Mouse (Mus musculus) embryonic fibroblast, embryonic 13.5 days (primary cell): ENCODE results near the gene Igf2r. TPM values are rescaled to one million over a fixed set of nuclear protein-coding genes. Genes with fewer than 3 reads are reported as not detected.

ENCODE experiments used
- H3K27ac ChIP-seq: 2 replicates; pipeline ENCODE4 v1.5.1; 2012; ENCODE audit warnings: low read length, control low read depth, inconsistent platforms; ENCODE audit not compliant: insufficient read depth
- H3K4me1 ChIP-seq: 2 replicates; pipeline ENCODE4 v1.6.1; 2011; ENCODE audit warnings: low read length; ENCODE audit not compliant: control insufficient read depth, insufficient read depth
- H3K4me3 ChIP-seq: 2 replicates; pipeline ENCODE4 v1.5.1; 2011; ENCODE audit warnings: mild to moderate bottlenecking, control low read depth, low read length; ENCODE audit not compliant: insufficient read depth
- CTCF ChIP-seq: IDR thresholded peaks from 2 replicates; pipeline ENCODE4 v1.5.1; 2011; ENCODE audit warnings: mild to moderate bottlenecking, control low read depth, low read length, moderate library complexity, borderline replicate concordance; ENCODE audit not compliant: insufficient read depth
- POLR2A ChIP-seq: IDR thresholded peaks from 2 replicates; pipeline ENCODE4 v1.6.1; 2011; ENCODE audit warnings: low read depth, mild to moderate bottlenecking, control low read depth, low read length, moderate library complexity
- polyA plus RNA-seq: library from polyadenylated mRNA; stranded (reverse); fragments of >200 nt; gene quantifications from 2 replicates; pipeline ENCODE4 v1.2.4, GENCODE M21; 2011; ENCODE audit warnings: low read depth; ENCODE audit not compliant: missing spikeins, insufficient read length

Igf2r gene
- polyA plus RNA-seq, 1 experiment = 249 TPM

- H3K27ac ChIP-seq = no peak overlapping the region
- TF ChIP-seq POLR2A (no peak), CTCF (no peak)
- no peak overlapping the region for H3K4me3 ChIP-seq
- no peaks in the 10 kb centered on the region for H3K4me1 ChIP-seq
Observed at GRCm38 (mm10) chr17:12706590-12707049, 62.8 kb downstream of the Igf2r start.

- Histone ChIP-seq H3K4me3 (no peak overlapping the region), H3K4me1 (no peaks in the 10 kb centered on the region), H3K27ac (no peak overlapping the region)
- TF ChIP-seq CTCF (no peak), POLR2A (no peak)
Observed at GRCm38 (mm10) chr17:12702901-12703300, 66.6 kb downstream of the Igf2r start.

GRCm38 (mm10) chr17:12700373-12700772 is 69.1 kb downstream of the Igf2r start:
- H3K4me3 ChIP-seq = no peak overlapping the region
- TF ChIP-seq POLR2A (no peak), CTCF (no peak)
- no peak overlapping the region for H3K27ac ChIP-seq
- no peaks in the 10 kb centered on the region for H3K4me1 ChIP-seq

GRCm38 (mm10) chr17:12691899-12692298 is 77.6 kb downstream of the Igf2r start:
- Histone ChIP-seq H3K4me3 (no peak overlapping the region), H3K27ac (no peak overlapping the region), H3K4me1 (no peaks in the 10 kb centered on the region)
- TF ChIP-seq POLR2A (no peak), CTCF (no peak)

GRCm38 (mm10) chr17:12689537-12689936 is 79.9 kb downstream of the Igf2r start:
- TF ChIP-seq POLR2A = no peak
- no peak for TF ChIP-seq CTCF
- no peak overlapping the region for H3K4me3 ChIP-seq
- no peak overlapping the region for H3K27ac ChIP-seq
- H3K4me1 ChIP-seq = no peaks in the 10 kb centered on the region

- Histone ChIP-seq H3K4me3 (no peak overlapping the region), H3K4me1 (no peaks in the 10 kb centered on the region), H3K27ac (no peak overlapping the region)
- TF ChIP-seq POLR2A (no peak), CTCF (no peak)
Observed at GRCm38 (mm10) chr17:12688427-12689110, 80.9 kb downstream of the Igf2r start.

GRCm38 (mm10) chr17:12684928-12685624 is 84.4 kb downstream of the Igf2r start:
- TF ChIP-seq CTCF = no peak
- no peak for TF ChIP-seq POLR2A
- Histone ChIP-seq H3K27ac (no peak overlapping the region), H3K4me3 (no peak overlapping the region), H3K4me1 (no peaks in the 10 kb centered on the region)

GRCm38 (mm10) chr17:12684412-12684811 is 85.1 kb downstream of the Igf2r start:
- TF ChIP-seq CTCF (no peak), POLR2A (no peak)
- no peak overlapping the region for H3K27ac ChIP-seq
- no peak overlapping the region for H3K4me3 ChIP-seq
- no peaks in the 10 kb centered on the region for H3K4me1 ChIP-seq

GRCm38 (mm10) chr17:12683582-12683981 is 85.9 kb downstream of the Igf2r start:
- Histone ChIP-seq H3K4me3 (no peak overlapping the region), H3K4me1 (no peaks in the 10 kb centered on the region), H3K27ac (no peak overlapping the region)
- TF ChIP-seq CTCF (no peak), POLR2A (no peak)

- no peak for TF ChIP-seq POLR2A
- no peak for TF ChIP-seq CTCF
- Histone ChIP-seq H3K4me3 (no peak overlapping the region), H3K4me1 (no peaks in the 10 kb centered on the region), H3K27ac (no peak overlapping the region)
Observed at GRCm38 (mm10) chr17:12678261-12678660, 91.2 kb downstream of the Igf2r start.
